ENCODE assay signal across 10 mouse cellular contexts in genomic region chr5:137376198-137376597, GRCm38 (mm10). TPM values are rescaled to one million over a fixed set of nuclear protein-coding genes. Genes with fewer than 3 reads are reported as not detected.
DNase-seq lines count a peak whose midpoint lies in the region; ATAC-seq and TF ChIP-seq lines count a peak whose summit lies in the region.
"Had no signal": no experiment of that assay in that cellular context is flagged by ENCODE, and none has a peak within 500 bp of the region (broad histone marks: within the 10 kb centered on the region; RNA-seq: fewer than 3 reads in every experiment).

No protein-coding gene starts in this region.

- H3K4me2 ChIP-seq in hindbrain, postnatal 0 days (ENCODE audit: low read depth, low read length): no peak overlapping the region
- no peak overlapping the region for H3K4me2 ChIP-seq in lung, embryonic 14.5 days
- H3K4me2 ChIP-seq: embryonic facial prominence, embryonic 15.5 days; liver, embryonic 13.5 days had no signal

- intact Hi-C loops in gastrocnemius, adult 2 months (cut with DNase I): loop anchor here (2.0 kb wide), 1 partner anchor 39 kb away; no protein-coding TSS in a partner anchor

- H3K9ac ChIP-seq in ES-E14 (ENCODE audit: insufficient read depth, low read depth, low read length, poor library complexity, severe bottlenecking): no peak overlapping the region
- H3K9ac ChIP-seq in hindbrain, postnatal 0 days (replicated peaks; ENCODE audit: low read length): no peak overlapping the region
- H3K9ac ChIP-seq in lung, embryonic 14.5 days: no peak overlapping the region
- H3K9ac ChIP-seq: embryonic facial prominence, embryonic 15.5 days had no signal

- ATAC-seq in hindbrain, postnatal 0 days: no peak
- ATAC-seq in lung, embryonic 14.5 days (ENCODE audit: insufficient read depth): peak; percentile 2; the same call in 1 of the 2 replicates
- ATAC-seq in megakaryocyte, adult 5-6 weeks (ENCODE audit: poor library complexity, severe bottlenecking): no peak

- no peak for DNase-seq in gastrocnemius, adult 2 months
- no peak for DNase-seq in gastrocnemius, postnatal 10 days
- DNase-seq in ES-E14 (ENCODE audit: low read depth, low spot score): peak; percentile 82
- peak; percentile 63 for DNase-seq in hindbrain, postnatal 0 days (ENCODE audit: low spot score)
- DNase-seq in lung, embryonic 14.5 days: peak; percentile 82
- no peak for DNase-seq in urinary bladder, postnatal 4 days (ENCODE audit: low spot score in 2 of 2)
- DNase-seq in spleen, postnatal 14 days (ENCODE audit: low spot score in 2 of 2): no peak
- DNase-seq: liver, embryonic 13.5 days had no signal

- no peaks in the 10 kb centered on the region for H3K27me3 ChIP-seq in hindbrain, postnatal 0 days (ENCODE audit: insufficient read depth, low read length)
- no peaks in the 10 kb centered on the region for H3K27me3 ChIP-seq in lung, embryonic 14.5 days (ENCODE audit: insufficient read depth, low read length)
- H3K27me3 ChIP-seq: embryonic facial prominence, embryonic 15.5 days; liver, embryonic 13.5 days had no signal

- in situ Hi-C loops in ES-E14 (cut with MboI; ENCODE audit: low sequenced_read_pairs in 2 of 2, unreplicated experiment in 2 of 2): no loop called here

- peaks cover 24% of the 10 kb centered on the region for H3K36me3 ChIP-seq in ES-E14 (ENCODE audit: control insufficient read depth, insufficient read depth, low read length, poor library complexity, severe bottlenecking)
- H3K36me3 ChIP-seq in hindbrain, postnatal 0 days (ENCODE audit: insufficient read depth, low read length): no peaks in the 10 kb centered on the region
- H3K36me3 ChIP-seq in lung, embryonic 14.5 days (ENCODE audit: insufficient read depth): peaks cover 45% of the 10 kb centered on the region

- H3K27ac ChIP-seq in gastrocnemius, adult 2 months: peak overlapping the region; percentile 31; the same call in 1 of the 2 replicates
- 0 out of 2 replicates have a peak overlapping the region, but pooled peaks have one; percentile 38 for H3K27ac ChIP-seq in ES-E14 (ENCODE audit: insufficient read depth, low read depth, low read length, poor library complexity, severe bottlenecking)
- no peak overlapping the region for H3K27ac ChIP-seq in hindbrain, postnatal 0 days
- no peak overlapping the region for H3K27ac ChIP-seq in lung, embryonic 14.5 days (ENCODE audit: low read depth)
- H3K27ac ChIP-seq: liver, embryonic 13.5 days had no signal

- peak; percentile 52 for TF ChIP-seq CTCF in gastrocnemius, adult 2 months (IDR thresholded peaks at IDR 0.05)
- peak; percentile 48 for TF ChIP-seq CTCF in hindbrain, postnatal 0 days (IDR thresholded peaks at IDR 0.05; ENCODE audit: low read depth)
- peak; percentile 70 for TF ChIP-seq CTCF in lung, embryonic 14.5 days (IDR thresholded peaks at IDR 0.05; ENCODE audit: low read depth)

- peaks cover 5 to 23% of the 10 kb centered on the region in 2 experiments for H3K4me1 ChIP-seq in ES-E14 (ENCODE audit: control insufficient read depth in 2 of 2, insufficient read depth in 2 of 2, low read length in 2 of 2, poor library complexity in 1 of 2)
- 0 out of 2 replicates have a peak, but pooled peaks cover 3% of the 10 kb centered on the region for H3K4me1 ChIP-seq in hindbrain, postnatal 0 days (ENCODE audit: insufficient read depth, low read length)
- H3K4me1 ChIP-seq in lung, embryonic 14.5 days (ENCODE audit: insufficient read depth): peaks cover 3% of the 10 kb centered on the region; the same call in 1 of the 2 replicates
- H3K4me1 ChIP-seq: liver, embryonic 13.5 days had no signal

- no peak overlapping the region for H3K4me3 ChIP-seq in gastrocnemius, adult 2 months
- no peak overlapping the region for H3K4me3 ChIP-seq in ES-E14 (ENCODE audit: insufficient read depth in 1 of 2, low read depth in 1 of 2, low read length in 2 of 2, poor library complexity in 1 of 2, severe bottlenecking in 1 of 2)
- no peak overlapping the region for H3K4me3 ChIP-seq in hindbrain, postnatal 0 days (ENCODE audit: low read length)
- no peak overlapping the region for H3K4me3 ChIP-seq in lung, embryonic 14.5 days (ENCODE audit: low read depth, low read length)
- H3K4me3 ChIP-seq: embryonic facial prominence, embryonic 15.5 days; liver, embryonic 13.5 days had no signal

- WGBS in hindbrain, postnatal 0 days: 37% methylated on average over 7 of the region's 7 CpGs
- 39% methylated on average over 7 of the region's 7 CpGs for WGBS in lung, embryonic 14.5 days

- no peaks in the 10 kb centered on the region for H3K9me3 ChIP-seq in ES-E14 (ENCODE audit: control insufficient read depth, insufficient read depth, low read depth, low read length)
- H3K9me3 ChIP-seq in hindbrain, postnatal 0 days (ENCODE audit: low read length): no peaks in the 10 kb centered on the region
- no peaks in the 10 kb centered on the region for H3K9me3 ChIP-seq in lung, embryonic 14.5 days (ENCODE audit: low read depth, low read length)
- H3K9me3 ChIP-seq: embryonic facial prominence, embryonic 15.5 days; liver, embryonic 13.5 days had no signal

TF ChIP-seq in ES-E14, 5 proteins besides CTCF, POLR2A, EP300 and RAD21:
- TF ChIP-seq MAFK (IDR thresholded peaks at IDR 0.05; ENCODE audit: insufficient read depth, low read depth, low read length) (no peak), HCFC1 (IDR thresholded peaks at IDR 0.05; ENCODE audit: borderline replicate concordance, insufficient read depth, low read length) (no peak)

RNA-seq across cellular contexts. Expression of gene Ephb4, which starts 26.3 kb away (rescaled TPM):
- 10 to 100 TPM; 12.5 to 15.5 TPM for total RNA-seq in gastrocnemius, adult 2 months (2021)
- 10 to 100 TPM; 30.6 to 38.8 TPM for total RNA-seq in gastrocnemius, postnatal 10 days (2021)
- total RNA-seq in ES-E14 (2012; rRNA removed): 34.3 and 58.8 TPM in 2 replicates
- total RNA-seq in hindbrain, postnatal 0 days (2014; rRNA removed): 18.3 and 18.9 TPM in 2 replicates
- polyA plus RNA-seq in hindbrain, postnatal 0 days (2015; fragmentation: Nextera tagmentation; extraction: Ambion mirVana): 4.8 and 5.5 TPM in 2 replicates
- polyA plus RNA-seq in lung, embryonic 14.5 days (2014; fragmentation: Nextera tagmentation; extraction: Ambion mirVana): 68.6 and 78.0 TPM in 2 replicates
- 0.16 TPM in 1 of 2 replicates, not detected in the other for total RNA-seq in megakaryocyte, adult 5-6 weeks (2015)
- not detected in 2 replicates for total RNA-seq in megakaryocyte, adult 5-6 weeks (2017)

RNA-seq across cellular contexts. Expression of gene Slc12a9, which starts 42.8 kb away (rescaled TPM):
- total RNA-seq in gastrocnemius, adult 2 months (2021): 1 to 10 TPM; 2.0 to 2.4 TPM
- 1 to 10 TPM; 4.2 to 7.4 TPM for total RNA-seq in gastrocnemius, postnatal 10 days (2021)
- 20.9 and 34.9 TPM in 2 replicates for total RNA-seq in ES-E14 (2012; rRNA removed)
- 32.6 and 41.3 TPM in 2 replicates for total RNA-seq in hindbrain, postnatal 0 days (2014; rRNA removed)
- polyA plus RNA-seq in hindbrain, postnatal 0 days (2015; fragmentation: Nextera tagmentation; extraction: Ambion mirVana): 27.3 and 27.6 TPM in 2 replicates
- polyA plus RNA-seq in lung, embryonic 14.5 days (2014; fragmentation: Nextera tagmentation; extraction: Ambion mirVana): 9.7 and 10.2 TPM in 2 replicates
- total RNA-seq in megakaryocyte, adult 5-6 weeks (2015): 12.8 and 13.4 TPM in 2 replicates
- total RNA-seq in megakaryocyte, adult 5-6 weeks (2017): 20.9 and 21.6 TPM in 2 replicates

Comparison
In these comparisons a context has a peak if more than half of its experiments do, and no peak if none do; other contexts are left out.
1. DNase-seq: peak in ES-E14 (single experiment), hindbrain, postnatal 0 days (single experiment) and lung, embryonic 14.5 days (single experiment); none in gastrocnemius, adult 2 months (single experiment), gastrocnemius, postnatal 10 days (single experiment), urinary bladder, postnatal 4 days (0 of 2) and spleen, postnatal 14 days (0 of 2).
2. H3K27ac ChIP-seq: peak in gastrocnemius, adult 2 months (single experiment) and ES-E14 (single experiment); none in hindbrain, postnatal 0 days (single experiment) and lung, embryonic 14.5 days (single experiment).
3. RNA of gene Ephb4, which starts 26.3 kb away (total RNA-seq): 30.6 to 38.8 TPM in gastrocnemius, postnatal 10 days, 34.3 to 58.8 TPM in ES-E14, 18.3 to 18.9 TPM in hindbrain, postnatal 0 days and 12.5 to 15.5 TPM in gastrocnemius, adult 2 months; 0.16 TPM in megakaryocyte, adult 5-6 weeks; every median in the first group is over 10 times any median in the second.
4. Peak in every context shown above with its lines, with median percentiles within 50 percentile points of each other: CTCF ChIP-seq.